Mouse (Mus musculus) mammary gland, adult 2 months (tissue): ENCODE measurements around the gene Tpsg1. TPM values are rescaled to one million over a fixed set of nuclear protein-coding genes. Genes with fewer than 3 reads are reported as not detected.

ENCODE experiments used
- polyA plus RNA-seq: library from polyadenylated mRNA; depleted of rRNA; stranded (reverse); fragments of >200 nt; gene quantifications from 2 replicates; pipeline ENCODE4 v1.2.3, GENCODE M21; 2012; ENCODE audit warnings: low replicate concordance; rRNA removed

Tpsg1 gene
- polyA plus RNA-seq = 4.0 and 4.8 TPM in 2 replicates

DNA sequence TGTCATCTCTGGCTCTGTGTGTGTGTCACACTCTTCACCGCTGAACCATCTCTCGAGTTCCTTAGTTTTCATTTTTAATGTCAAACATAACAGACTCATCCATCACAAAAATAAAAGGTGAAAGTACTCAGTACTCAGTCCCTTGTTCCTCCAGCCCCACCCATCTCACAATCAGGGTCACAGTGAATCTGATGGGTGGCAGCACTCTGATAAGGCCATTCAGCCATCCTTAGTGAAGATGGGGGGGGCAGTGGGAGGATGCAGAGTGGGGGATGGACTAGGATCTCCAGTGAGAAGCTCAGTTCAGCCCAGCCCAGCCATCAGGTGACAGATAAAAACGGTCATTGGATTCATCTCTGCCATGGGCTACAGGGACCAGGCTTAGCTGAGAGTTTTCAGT, at the start of gene Tpsg1:
Tpsg1 (plus strand) TSS at position 301 of the 400 bp plus-strand sequence.

DNA sequence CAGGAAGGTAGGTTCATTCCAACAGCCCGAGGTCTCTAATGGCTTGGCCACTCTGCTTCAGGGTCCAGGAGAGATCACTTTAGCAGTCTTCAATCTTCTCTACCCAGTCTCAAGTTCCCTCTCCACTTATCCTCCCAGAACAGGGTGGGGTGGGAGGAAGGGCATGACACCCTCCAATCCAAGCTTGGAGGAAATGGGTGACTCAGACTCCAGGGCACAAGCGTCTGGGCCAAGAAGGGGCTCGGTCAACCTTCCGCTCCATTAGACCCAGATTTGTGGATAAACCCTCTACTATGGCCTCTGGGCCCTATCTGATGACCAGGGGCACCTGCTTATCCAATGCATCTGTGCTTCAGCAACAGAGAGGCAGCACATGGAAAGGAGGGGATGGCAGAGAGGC, 23.6 kb upstream of the Tpsg1 start, which contains the start of gene Tpsab1:
Tpsab1 (minus strand) TSS at position 101 of the 400 bp plus-strand sequence.

DNA sequence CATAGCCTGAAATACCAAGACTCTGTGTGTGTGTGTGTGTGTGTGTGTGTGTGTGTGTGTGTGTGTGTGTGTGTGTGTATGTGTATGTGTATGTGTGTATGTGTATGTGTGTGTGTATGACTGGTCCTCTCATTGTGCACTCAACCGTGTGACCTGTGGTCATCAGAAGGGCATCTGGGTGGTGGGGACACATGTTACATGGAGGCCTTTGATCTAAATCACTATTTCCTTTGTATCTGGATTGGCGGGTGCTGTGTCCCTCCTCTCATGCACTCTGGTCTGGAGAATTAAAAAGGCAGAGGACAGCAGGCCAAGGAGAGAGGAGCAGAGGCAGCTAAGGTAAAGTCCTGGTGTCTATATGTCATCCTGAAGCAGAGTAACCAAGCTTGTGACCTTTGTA, 3.1 kb upstream of the Tpsg1 start, which contains the start of gene Tpsb2:
Tpsb2 (plus strand) TSS at position 301 of the 400 bp plus-strand sequence.

Other genes with a start within 250 kb of the Tpsg1 start
- 0.20 TPM in 1 of 2 replicates, not detected in the other for gene Ptx4, start 248.5 kb upstream of the Tpsg1 start, polyA plus RNA-seq
- gene Clcn7, start 235.9 kb upstream of the Tpsg1 start, polyA plus RNA-seq = 37.0 and 43.4 TPM in 2 replicates
- not detected in 2 replicates for gene Ccdc154, start 206.8 kb upstream of the Tpsg1 start, polyA plus RNA-seq
- not detected in 2 replicates for gene Gm38655, start 193.8 kb upstream of the Tpsg1 start, polyA plus RNA-seq
- 12.1 and 15.0 TPM in 2 replicates for gene BC003965, start 184.7 kb upstream of the Tpsg1 start, polyA plus RNA-seq
- gene Unkl, start 180.9 kb upstream of the Tpsg1 start, polyA plus RNA-seq = 16.7 and 34.5 TPM in 2 replicates
- gene Gnptg, start 129.1 kb upstream of the Tpsg1 start, polyA plus RNA-seq = 33.3 and 36.1 TPM in 2 replicates
- 19.2 and 25.1 TPM in 2 replicates for gene Tsr3, start 129.1 kb upstream of the Tpsg1 start, polyA plus RNA-seq
- 6.9 and 16.3 TPM in 2 replicates for gene Baiap3, start 112.9 kb upstream of the Tpsg1 start, polyA plus RNA-seq
- gene Ube2i, start 94.7 kb upstream of the Tpsg1 start, polyA plus RNA-seq = 95.6 and 146 TPM in 2 replicates
- gene Prss34, start 70.9 kb upstream of the Tpsg1 start, polyA plus RNA-seq = 1.1 and 1.4 TPM in 2 replicates
- not detected in 2 replicates for gene Prss28, start 60.6 kb upstream of the Tpsg1 start, polyA plus RNA-seq
- gene Prss29, start 50.6 kb upstream of the Tpsg1 start, polyA plus RNA-seq = not detected in 2 replicates
- gene Tpsab1, start 23.7 kb upstream of the Tpsg1 start, polyA plus RNA-seq = 1.5 and 2.0 TPM in 2 replicates
- 130 and 146 TPM in 2 replicates for gene Tpsb2, start 3.0 kb upstream of the Tpsg1 start, polyA plus RNA-seq
- 3.6 and 3.7 TPM in 2 replicates for gene Cacna1h, start 64.5 kb downstream of the Tpsg1 start, polyA plus RNA-seq
- gene Tekt4, start 85.3 kb downstream of the Tpsg1 start, polyA plus RNA-seq = not detected in 2 replicates
- not detected in 2 replicates for gene Sstr5, start 128.0 kb downstream of the Tpsg1 start, polyA plus RNA-seq
- 2.3 and 3.2 TPM in 2 replicates for gene Sox8, start 201.4 kb downstream of the Tpsg1 start, polyA plus RNA-seq
- 25.5 and 38.9 TPM in 2 replicates for gene Lmf1, start 209.8 kb downstream of the Tpsg1 start, polyA plus RNA-seq